Mouse (Mus musculus): ENCODE measurements around the gene Cry2. TPM values are rescaled to one million over a fixed set of nuclear protein-coding genes. Genes with fewer than 3 reads are reported as not detected.
A peak's percentile ranks its signal among the peaks of the same experiment; 100 is the strongest.
"Not testable (repeated sequence)": the region's sequence is repeated elsewhere in the genome, so short reads cannot be mapped to it uniquely, and the experiment has no call there.

Cry2 gene
- total RNA-seq, 2 experiments from 2014 or later, result 7.4 to 9.0 TPM

- ATAC-seq (replicated peaks; ENCODE audit: poor library complexity), result peak; percentile 89
Observed at GRCm38 (mm10) chr2:92423702-92424461, 10.0 kb downstream of the Cry2 start.

DNA sequence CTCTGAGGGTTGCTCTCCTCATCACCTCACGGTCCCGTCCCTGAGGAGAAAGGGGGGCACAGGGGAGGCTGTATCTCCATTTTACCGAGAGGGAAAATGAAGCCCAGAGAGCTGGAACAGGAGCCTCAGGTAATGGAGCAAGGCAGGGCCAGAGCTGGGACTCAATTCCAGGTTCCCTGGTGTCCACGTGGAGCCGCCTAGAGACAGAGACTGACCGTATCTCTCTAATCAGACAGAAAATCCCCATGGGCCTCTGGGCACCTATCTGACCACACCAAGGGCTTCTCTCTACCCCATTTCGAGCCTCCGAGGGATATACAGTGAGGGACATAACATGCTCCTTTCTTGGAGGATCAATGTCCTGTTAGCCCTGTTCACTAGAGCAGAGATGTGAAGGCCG lies 10.7 kb downstream of the Cry2 start:
- no peak for ATAC-seq (replicated peaks; ENCODE audit: poor library complexity)

DNA sequence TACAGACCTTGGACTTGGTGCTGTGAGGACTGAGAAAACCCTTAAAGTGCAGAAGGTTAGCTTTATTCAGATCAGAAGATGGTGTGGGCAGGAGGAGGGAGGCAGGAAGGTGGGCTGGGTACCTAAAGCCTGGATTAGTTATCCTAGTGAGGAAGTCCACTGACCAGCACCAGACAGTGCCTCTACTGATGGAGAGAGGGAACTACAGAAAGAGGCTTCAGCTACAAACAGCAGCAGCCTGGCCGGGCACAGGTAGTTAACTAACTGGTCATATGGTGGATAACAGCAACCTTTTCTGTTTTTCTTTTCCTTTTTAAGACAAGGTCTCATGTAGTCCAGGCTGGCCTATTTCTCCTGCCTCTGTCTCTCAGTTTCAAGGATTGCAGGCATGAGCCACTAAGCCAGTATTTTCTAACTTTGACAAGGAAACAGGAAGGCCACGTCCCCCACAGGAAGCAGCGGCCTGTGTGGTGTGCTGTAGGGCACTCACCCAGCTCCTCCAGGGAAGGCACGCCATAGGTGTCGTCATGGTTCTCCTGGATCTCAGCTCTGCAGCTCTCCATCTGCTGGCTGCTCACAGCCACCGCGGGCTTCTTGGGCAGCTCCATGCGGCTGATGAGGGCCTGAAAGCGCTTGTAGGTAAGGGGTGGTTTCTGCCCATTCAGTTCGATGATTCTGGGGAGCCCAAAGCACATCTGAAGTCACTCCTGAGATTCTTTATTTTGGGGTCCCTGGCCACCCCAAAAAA lies 11.3 kb downstream of the Cry2 start:
- ATAC-seq (replicated peaks; ENCODE audit: poor library complexity), result peak; percentile 82

DNA sequence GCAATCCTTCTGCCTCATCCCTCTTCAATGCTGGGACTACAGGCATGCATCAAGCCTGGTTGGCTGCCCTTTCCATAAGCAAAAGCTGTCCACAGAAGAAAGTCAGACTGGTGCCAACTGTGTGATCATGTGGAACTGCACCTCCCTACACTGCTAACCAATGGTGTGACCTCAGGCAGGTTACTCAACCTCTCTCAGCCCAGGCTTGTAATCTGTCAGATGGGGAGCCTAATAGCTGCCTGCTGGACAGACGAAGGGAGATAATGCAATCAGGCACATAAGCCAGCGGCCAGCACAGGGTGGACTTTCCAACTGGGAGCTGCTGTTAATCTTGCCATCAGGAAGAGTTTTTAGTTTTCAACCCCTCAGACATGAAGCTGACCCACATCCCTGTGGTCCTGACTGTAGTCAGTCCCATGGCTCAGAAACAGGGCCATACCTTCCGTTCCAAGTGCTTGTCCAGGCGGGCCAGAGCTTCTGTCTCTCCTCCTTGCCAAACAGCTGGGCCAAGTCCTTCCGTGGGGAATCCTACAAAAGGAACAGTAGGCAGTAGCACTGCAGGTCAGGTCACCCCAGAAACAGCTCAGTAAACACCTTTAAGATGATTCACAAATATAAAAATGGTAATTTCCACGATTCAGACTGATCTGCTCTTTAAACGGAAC lies 12.0 kb downstream of the Cry2 start:
- no peak for ATAC-seq (replicated peaks; ENCODE audit: poor library complexity)

DNA sequence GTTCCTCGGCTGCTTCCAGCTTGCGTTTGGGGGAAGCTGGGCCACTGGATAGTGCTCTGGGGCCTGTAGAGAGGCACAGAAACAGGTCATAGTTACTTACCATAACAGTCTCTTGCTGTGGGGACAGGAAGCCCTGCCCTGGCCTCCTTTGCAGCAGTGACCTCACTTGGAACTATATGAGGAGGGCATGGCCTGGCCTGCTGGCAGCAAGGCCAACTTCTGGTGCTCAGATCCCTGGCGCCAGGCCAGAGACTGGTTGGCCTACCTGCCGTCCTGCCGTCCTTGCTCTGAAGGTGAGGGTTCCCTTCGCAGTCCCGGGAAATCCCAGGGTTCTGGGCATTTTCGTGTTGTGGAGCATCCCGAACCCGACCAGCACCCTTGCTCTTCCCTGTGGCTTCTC lies 22.1 kb downstream of the Cry2 start:
- ATAC-seq (replicated peaks; ENCODE audit: poor library complexity), result no peak

DNA sequence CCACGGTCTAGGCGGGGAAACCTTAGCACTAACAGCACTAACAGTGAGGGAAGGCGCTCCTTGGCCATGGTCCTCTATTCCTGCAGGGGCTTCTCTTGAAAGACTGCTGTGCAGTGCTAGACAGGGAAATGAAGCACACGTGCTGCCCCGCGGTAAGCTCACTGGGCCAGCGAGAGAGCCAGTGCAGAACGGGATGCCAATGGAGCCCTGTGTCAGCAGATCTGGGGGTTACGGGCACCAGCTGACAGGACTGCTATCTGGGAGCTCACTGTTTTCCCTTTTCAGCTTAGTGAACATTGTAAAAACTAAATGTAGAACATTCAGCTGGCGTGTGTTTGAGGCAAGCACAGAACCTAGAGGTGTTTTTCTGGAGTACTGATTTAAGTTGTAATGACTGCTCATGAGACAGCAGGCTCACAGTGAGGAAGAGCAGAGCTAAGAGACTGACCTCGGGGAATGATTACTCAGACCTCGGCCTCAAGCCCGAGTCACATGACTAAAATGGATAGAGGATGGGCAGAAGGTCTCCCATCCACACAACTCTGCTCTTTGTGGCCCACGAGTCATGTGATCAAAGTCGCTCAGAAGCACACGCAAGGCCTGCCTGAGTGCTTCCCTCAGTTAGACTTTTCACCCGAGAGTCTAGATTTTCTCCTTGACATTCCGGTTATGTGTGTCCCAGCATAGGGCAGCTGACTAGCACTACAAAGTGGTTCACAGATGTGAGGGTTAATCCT lies 25.4 kb downstream of the Cry2 start:
- no peak for ATAC-seq (replicated peaks; ENCODE audit: poor library complexity)

DNA sequence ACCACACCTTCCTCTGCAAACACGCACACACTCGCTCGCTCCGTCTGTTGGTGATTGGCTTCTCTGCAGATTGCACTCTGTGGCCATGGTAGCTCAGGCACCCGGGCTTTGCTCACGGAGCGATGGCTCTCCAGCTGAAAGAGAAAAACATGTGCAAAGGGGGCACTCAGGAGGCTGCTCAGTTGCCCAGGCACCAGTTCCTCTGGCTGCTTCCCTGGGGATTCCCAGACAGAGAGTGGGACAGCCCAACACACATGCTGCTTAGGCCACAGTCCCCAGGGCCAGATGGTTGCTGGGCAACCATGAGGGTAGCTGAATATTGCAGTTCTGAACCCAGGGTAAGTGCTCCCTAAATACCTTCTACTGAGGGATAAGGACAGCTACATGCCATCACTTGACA lies 28.2 kb downstream of the Cry2 start:
- no peak for ATAC-seq (replicated peaks; ENCODE audit: poor library complexity)

GRCm38 (mm10) chr2:92404737-92405136 lies 29.1 kb downstream of the Cry2 start:
- ATAC-seq (replicated peaks; ENCODE audit: poor library complexity), result no peak

- no peak for ATAC-seq (replicated peaks; ENCODE audit: poor library complexity)
Observed at GRCm38 (mm10) chr2:92403776-92404319, 30.0 kb downstream of the Cry2 start.

DNA sequence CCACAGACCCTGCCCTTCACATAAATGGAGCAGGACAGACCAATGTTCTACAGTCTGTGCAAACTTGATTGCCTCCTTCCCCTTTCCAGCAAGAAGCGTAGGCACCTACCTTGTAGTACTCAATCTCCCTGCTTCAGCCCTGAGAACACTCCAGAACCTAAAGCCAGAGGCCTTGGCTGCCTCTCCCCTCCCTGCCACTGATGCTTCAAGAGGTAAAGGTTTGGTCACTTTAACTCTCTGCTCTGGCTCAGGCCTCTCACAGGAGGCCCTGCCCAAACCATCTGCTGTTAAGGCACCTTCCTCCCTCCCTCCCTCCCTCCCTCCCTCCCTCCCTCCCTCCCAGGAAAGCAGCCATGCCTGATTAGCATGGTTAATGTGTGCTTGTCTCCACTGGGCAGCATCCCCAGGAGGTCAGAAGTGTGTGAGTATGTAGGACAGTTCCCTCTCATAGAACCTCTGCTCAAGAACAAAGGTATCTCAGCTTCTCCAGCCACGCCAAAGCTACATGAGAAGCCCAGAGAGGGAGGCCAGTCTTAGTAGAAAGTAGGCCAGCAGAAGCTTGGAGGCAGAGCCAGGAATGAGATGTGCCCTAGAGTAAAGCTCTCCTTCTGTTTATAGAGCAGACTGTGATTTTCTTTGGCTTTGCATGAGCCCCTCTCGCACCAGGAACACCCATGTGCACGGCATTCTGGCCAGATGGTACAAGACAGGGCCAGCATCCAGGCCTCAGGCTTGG lies 31.1 kb downstream of the Cry2 start:
- ATAC-seq (replicated peaks; ENCODE audit: poor library complexity), result no peak

DNA sequence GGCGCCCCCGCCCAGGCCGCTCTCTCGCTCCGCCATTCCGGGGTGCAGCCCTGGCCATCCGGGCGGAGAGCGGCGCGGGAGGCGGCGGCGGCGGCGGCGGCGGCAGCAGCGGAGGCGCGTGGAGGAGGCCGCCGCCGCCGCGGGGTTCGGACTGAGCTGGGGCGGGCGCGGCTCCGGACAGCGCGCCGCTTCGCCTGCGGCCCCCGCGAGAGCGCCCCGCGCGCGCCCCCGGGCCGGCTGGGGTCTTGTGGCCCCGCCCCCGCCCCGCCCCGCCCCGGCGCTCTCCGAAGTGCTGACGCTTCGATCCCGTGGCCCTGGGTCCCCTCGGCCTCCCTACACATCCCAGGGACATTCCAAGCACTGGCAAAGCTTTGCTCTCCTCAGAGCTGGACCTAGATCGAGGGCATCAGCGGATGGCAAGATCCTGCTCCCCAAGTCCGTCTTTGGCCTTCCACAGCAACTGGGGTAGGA lies 32.7 kb downstream of the Cry2 start, which contains the start of gene Mapk8ip1:
TSS of gene Mapk8ip1 (minus strand) at position 173 of the 471 bp plus-strand sequence.
- peak; percentile 30; the same call in 1 of the 2 replicates for ATAC-seq (replicated peaks; ENCODE audit: poor library complexity)

DNA sequence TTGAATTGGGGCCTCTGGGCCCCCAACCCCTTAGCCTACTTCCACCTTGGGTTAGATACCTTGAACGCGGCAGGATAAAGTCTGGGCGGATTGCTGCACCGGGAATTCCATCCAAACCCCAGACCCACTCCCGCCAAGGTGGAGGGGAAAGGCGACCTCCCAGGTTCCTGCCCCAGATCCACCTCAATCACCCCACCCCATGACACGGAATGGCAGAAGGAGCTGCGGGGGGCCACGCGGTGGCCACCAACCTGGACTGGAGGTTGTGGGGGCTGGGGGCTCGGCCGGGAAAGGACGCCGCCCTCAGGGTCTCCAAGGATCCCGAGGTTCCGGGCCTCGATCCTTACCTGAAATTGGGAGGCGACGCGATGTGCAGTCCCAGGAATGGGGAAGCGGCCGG lies 33.2 kb downstream of the Cry2 start:
- no peak for ATAC-seq (replicated peaks; ENCODE audit: poor library complexity)

DNA sequence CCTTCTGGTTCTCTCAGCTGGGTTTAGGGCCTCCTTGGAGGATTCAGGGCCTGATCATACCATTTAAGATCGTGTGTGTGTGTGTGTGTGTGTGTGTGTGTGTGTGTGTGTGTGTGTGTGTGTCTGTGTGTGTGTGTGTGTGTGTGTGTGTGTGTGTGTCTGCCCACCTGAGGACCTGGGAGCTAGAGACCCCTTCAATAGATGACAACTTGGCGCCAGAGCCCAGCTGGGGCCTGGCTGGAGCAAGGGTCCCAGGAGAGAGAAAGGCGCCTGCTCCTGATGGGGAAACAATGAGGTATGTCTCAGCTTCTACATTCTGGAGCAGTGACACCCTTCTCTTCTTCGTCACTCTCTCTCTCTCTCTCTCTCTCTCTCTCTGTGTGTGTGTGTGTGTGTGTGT lies 34.0 kb downstream of the Cry2 start:
- not testable (repeated sequence) for ATAC-seq (replicated peaks; ENCODE audit: poor library complexity)

- ATAC-seq (replicated peaks; ENCODE audit: poor library complexity), result no peak
Observed at GRCm38 (mm10) chr2:92397436-92397835, 36.4 kb downstream of the Cry2 start.

GRCm38 (mm10) chr2:92395535-92395934 lies 38.3 kb downstream of the Cry2 start:
- no peak for ATAC-seq (replicated peaks; ENCODE audit: poor library complexity)

DNA sequence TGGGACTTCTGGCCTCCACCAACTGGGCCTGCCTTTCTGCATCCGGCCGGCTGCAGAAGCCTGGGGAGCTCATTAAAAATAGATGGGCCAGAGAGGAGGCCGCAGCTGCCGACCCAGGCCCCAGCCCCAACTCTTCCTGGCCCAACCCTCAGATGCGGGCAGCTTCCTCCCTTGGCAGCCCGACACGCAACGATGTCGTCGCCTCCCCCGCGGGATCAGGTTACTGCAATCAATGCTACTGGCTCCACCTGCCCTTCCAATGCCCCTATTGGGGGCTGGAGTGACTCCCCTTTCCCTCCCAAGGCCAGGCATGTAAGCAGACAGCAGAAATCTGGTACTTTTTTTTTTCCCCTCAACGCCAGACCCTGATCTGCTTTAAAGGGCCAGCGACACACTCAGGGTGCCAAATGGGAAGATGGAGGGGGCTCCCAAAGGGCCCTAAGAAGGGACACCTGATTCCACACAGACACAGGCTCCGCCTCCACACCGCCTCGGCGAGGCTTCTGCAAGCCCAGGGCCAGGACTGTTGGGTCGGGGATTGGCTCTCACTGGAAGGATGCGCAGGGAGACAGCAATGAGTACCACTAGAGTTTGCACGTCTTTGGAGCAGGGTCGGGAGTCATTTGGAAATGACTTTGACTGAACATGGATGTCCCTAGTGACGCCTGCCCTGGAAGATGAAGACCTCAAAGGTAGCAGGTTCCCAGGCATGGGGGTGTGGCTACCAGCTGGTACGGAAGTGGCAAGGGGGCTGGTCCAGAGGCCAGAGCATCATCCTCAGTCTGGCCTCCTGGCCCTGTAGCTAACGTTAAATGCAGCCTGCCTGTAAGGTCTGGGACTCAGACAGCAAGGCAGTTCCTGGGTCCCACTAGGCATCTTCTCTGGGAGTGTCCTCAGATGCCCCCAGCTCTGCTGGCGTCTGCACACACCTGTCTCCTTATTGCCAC lies 41.3 kb downstream of the Cry2 start:
- no peak for ATAC-seq (replicated peaks; ENCODE audit: poor library complexity)

DNA sequence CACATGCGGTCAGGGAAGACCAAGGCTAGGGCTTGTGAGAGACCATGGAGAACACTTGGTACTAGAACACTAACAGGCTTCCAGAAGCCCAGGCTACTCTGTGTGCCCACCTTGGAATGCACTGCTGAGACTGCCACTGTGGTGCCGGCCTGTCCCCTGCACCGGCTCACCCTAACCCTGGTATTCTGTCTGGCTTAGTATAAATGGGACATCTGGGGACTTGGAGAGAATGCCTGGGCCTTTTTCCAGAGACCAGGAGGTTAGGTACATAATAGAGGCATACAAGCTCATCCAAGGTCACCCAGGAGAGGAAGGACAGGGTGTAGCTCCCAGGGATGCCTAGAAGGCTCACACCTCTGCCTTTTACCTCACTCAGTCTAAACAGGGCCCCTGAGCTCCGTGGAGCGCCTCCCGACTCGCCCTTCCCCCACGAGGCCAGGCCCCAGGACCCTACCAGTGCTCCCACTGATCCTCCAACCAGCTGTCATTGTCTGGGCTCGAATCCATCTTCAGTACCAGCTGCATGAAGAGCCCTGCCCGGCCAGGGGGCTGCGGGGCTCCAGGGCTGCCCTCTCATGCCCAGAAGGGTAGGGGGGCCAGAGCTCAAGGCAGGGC lies 42.0 kb downstream of the Cry2 start:
- ATAC-seq (replicated peaks; ENCODE audit: poor library complexity), result no peak

- no peak for ATAC-seq (replicated peaks; ENCODE audit: poor library complexity)
Observed at GRCm38 (mm10) chr2:92391116-92391515, 42.7 kb downstream of the Cry2 start.

All from megakaryocyte progenitor cell, adult 5-6 weeks (primary cell).